18 mouse cellular contexts compared by ENCODE assay signal in the genomic region with DNA sequence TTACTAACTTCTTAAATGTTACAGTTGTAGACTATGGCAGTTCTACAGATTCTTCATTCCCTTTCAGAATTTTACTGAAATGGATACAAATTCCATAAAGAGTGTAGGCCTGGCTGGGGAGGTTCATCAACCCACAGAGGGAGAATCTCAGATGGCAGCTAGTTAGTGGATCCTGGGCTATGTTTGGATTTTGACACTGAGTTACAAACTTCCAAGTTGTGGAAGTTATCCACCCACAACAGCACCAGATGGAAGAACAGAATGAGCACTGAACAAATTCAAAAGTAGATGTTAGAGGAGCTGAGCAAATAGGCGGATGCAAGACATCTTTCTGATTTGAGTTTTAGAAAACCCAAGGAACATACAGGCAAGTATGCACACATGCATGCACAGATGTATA.
A peak's percentile ranks its signal among the peaks of the same experiment; 100 is the strongest.
DNase-seq lines count a peak whose midpoint lies in the region; ATAC-seq and TF ChIP-seq lines count a peak whose summit lies in the region.
"Had no signal": no experiment of that assay in that cellular context is flagged by ENCODE, and none has a peak within 500 bp of the region (broad histone marks: within the 10 kb centered on the region; RNA-seq: fewer than 3 reads in every experiment).

No protein-coding gene starts in this region.

- H3K36me3 ChIP-seq in intestine, postnatal 0 days (ENCODE audit: control insufficient read depth, insufficient read depth): no peaks in the 10 kb centered on the region
- H3K36me3 ChIP-seq: heart, embryonic 10.5 days; hindbrain, embryonic 10.5 days; midbrain, embryonic 13.5 days; neural tube, embryonic 13.5 days had no signal

- no peak overlapping the region for H3K4me2 ChIP-seq in intestine, postnatal 0 days (replicated peaks; ENCODE audit: low read depth)
- H3K4me2 ChIP-seq: forebrain, embryonic 13.5 days; midbrain, embryonic 13.5 days; neural tube, embryonic 13.5 days had no signal

- intact Hi-C loops in left cerebral cortex, postnatal 25 days (cut with DNase I): loop anchor here (2.0 to 5.0 kb wide), 3 partner anchors 68 to 478 kb away; a partner anchor contains a TSS

- no peak for TF ChIP-seq CTCF in intestine, postnatal 0 days (IDR thresholded peaks at IDR 0.05; ENCODE audit: low read depth)

- DNase-seq in right cerebral cortex, adult 18-20 months: peak; percentile 78
- DNase-seq in right cerebral cortex, postnatal 14 days: no peak
- DNase-seq in layer of hippocampus, adult 8-10 months (ENCODE audit: low spot score in 2 of 2): peak; percentile 24 to 43
- peak; percentile 35 to 95 for DNase-seq in left cerebral cortex, postnatal 25 days (ENCODE audit: low spot score in 2 of 2)
- no peak for DNase-seq in urinary bladder, adult 2 months (ENCODE audit: low spot score)
- DNase-seq in retina, embryonic 14.5 days (ENCODE audit: low spot score): no peak
- DNase-seq: cerebellum, adult 9-10 months; kidney, adult 2 months; kidney, postnatal 14 days; liver; lung, postnatal 14 days; thymus, postnatal 36 days had no signal

- no peaks in the 10 kb centered on the region for H3K27me3 ChIP-seq in intestine, postnatal 0 days (replicated peaks; ENCODE audit: control insufficient read depth, insufficient read depth, low read length)
- H3K27me3 ChIP-seq: forebrain, embryonic 13.5 days; midbrain, embryonic 13.5 days; neural tube, embryonic 13.5 days had no signal

- no peak overlapping the region for H3K4me3 ChIP-seq in intestine, postnatal 0 days (ENCODE audit: low read depth, low read length)
- H3K4me3 ChIP-seq: forebrain, embryonic 13.5 days; heart, embryonic 10.5 days; hindbrain, embryonic 10.5 days; midbrain, embryonic 13.5 days; neural tube, embryonic 13.5 days had no signal

- ATAC-seq in intestine, postnatal 0 days: no peak
- ATAC-seq: forebrain, embryonic 13.5 days; midbrain, embryonic 13.5 days had no signal

- no peak overlapping the region for H3K27ac ChIP-seq in intestine, postnatal 0 days (ENCODE audit: low read depth, low read length)
- H3K27ac ChIP-seq: forebrain, embryonic 13.5 days; heart, embryonic 10.5 days; hindbrain, embryonic 10.5 days; midbrain, embryonic 13.5 days; neural tube, embryonic 13.5 days had no signal

- no peaks in the 10 kb centered on the region for H3K4me1 ChIP-seq in intestine, postnatal 0 days (replicated peaks; ENCODE audit: control insufficient read depth, insufficient read depth, low read length)
- H3K4me1 ChIP-seq: forebrain, embryonic 13.5 days; heart, embryonic 10.5 days; hindbrain, embryonic 10.5 days; midbrain, embryonic 13.5 days; neural tube, embryonic 13.5 days had no signal

- H3K9ac ChIP-seq in intestine, postnatal 0 days (ENCODE audit: low read depth, low read length): no peak overlapping the region
- H3K9ac ChIP-seq: forebrain, embryonic 13.5 days; midbrain, embryonic 13.5 days; neural tube, embryonic 13.5 days had no signal

- 91% methylated on average over 1 of the region's 1 CpGs for WGBS in intestine, postnatal 0 days

- no peaks in the 10 kb centered on the region for H3K9me3 ChIP-seq in intestine, postnatal 0 days (ENCODE audit: control insufficient read depth)
- H3K9me3 ChIP-seq: forebrain, embryonic 13.5 days; heart, embryonic 10.5 days; hindbrain, embryonic 10.5 days; midbrain, embryonic 13.5 days; neural tube, embryonic 13.5 days had no signal

Comparison
In these comparisons a context has a peak if more than half of its experiments do, and no peak if none do; other contexts are left out.
1. DNase-seq: peak in right cerebral cortex, adult 18-20 months (single experiment), layer of hippocampus, adult 8-10 months (2 of 2) and left cerebral cortex, postnatal 25 days (2 of 2); none in right cerebral cortex, postnatal 14 days (single experiment), urinary bladder, adult 2 months (single experiment) and retina, embryonic 14.5 days (single experiment).